ENCODE assay signal across 8 mouse cellular contexts in the genomic region with DNA sequence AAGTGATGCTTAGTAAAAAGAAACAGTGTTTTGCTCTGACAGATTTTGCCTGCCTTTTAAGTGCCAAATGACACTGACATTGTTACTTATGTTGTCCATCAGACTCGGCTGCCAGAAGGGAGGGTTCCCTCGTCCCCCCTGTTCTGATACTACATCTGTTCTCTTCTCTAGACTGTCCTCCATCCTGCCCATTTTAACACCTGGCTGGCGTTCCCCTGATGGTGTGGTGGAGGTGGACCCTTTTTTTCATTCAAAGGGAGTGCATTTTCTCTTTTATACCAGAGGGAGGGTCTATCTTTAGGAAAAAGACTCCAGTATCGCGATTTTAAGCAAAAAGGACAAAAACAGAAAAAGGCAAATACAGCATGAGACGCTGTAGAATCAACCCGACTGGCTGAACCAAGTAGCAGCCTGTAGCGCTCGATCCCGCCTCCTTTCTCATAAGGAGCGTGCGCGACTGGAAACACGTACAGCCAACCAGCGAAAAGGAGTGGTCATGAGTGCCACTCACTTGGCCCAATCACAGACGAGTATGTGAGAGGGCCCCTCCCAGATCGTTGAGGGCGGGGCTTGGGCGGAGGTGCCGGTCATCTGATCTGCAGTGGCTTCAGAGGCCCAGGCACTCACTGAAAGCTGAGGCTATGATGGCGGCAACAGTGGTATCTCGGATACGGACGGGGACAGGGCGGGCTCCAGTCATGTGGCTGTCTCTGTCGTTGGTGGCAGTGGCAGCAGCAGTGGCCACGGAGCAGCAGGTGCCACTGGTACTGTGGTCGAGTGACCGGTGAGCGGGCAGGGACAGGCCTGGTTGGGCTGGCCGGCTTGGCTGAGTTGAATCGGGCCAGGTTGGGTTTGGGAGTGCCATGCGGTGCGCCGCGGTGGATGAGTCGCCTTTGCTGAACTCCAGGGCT. TPM values are rescaled to one million over a fixed set of nuclear protein-coding genes. Genes with fewer than 3 reads are reported as not detected.
DNase-seq lines count a peak whose midpoint lies in the region; ATAC-seq lines count a peak whose summit lies in the region.

Gene Atp6ap1, plus strand, starts transcription at position 560 of the 911 bp plus-strand sequence.

- no peaks in the 10 kb centered on the region for H3K27me3 ChIP-seq in forebrain, embryonic 10.5 days (ENCODE audit: poor library complexity, severe bottlenecking)
- H3K27me3 ChIP-seq in heart, embryonic 15.5 days: no peaks in the 10 kb centered on the region
- no peaks in the 10 kb centered on the region for H3K27me3 ChIP-seq in liver, embryonic 15.5 days
- no peaks in the 10 kb centered on the region for H3K27me3 ChIP-seq in neural tube, embryonic 12.5 days (replicated peaks)

- H3K36me3 ChIP-seq in forebrain, embryonic 10.5 days (replicated peaks): peaks cover 32% of the 10 kb centered on the region
- H3K36me3 ChIP-seq in heart, embryonic 15.5 days: peaks cover 7% of the 10 kb centered on the region; the same call in 1 of the 2 replicates
- H3K36me3 ChIP-seq in liver, embryonic 15.5 days (replicated peaks): peaks cover 20% of the 10 kb centered on the region
- H3K36me3 ChIP-seq in neural tube, embryonic 12.5 days: peaks cover 18% of the 10 kb centered on the region

- H3K27ac ChIP-seq in forebrain, embryonic 10.5 days: peak within 1 kb of the TSS; percentile 88
- H3K27ac ChIP-seq in heart, embryonic 15.5 days: peak within 1 kb of the TSS; percentile 71
- peak within 1 kb of the TSS; percentile 85 for H3K27ac ChIP-seq in liver, embryonic 15.5 days (replicated peaks)
- H3K27ac ChIP-seq in neural tube, embryonic 12.5 days: no peak within 1 kb of the TSS

- DNase-seq in CD8-positive naive resting alpha-beta T cell, adult 2 months (ENCODE audit: low read depth in 2 of 2, low spot score in 2 of 2): peak; percentile 82 to 84
- DNase-seq in c-Kit-positive CD71-negative TER-119-negative erythroid progenitor cells, embryonic 14.5 days (ENCODE audit: low read depth): peak; percentile 81
- peak; percentile 87 for DNase-seq in forebrain, embryonic 10.5 days (ENCODE audit: extremely low spot score, low spot score)
- DNase-seq in kidney, postnatal 36 days: peak; percentile 94 to 95
- DNase-seq in telencephalon, adult 2 months (ENCODE audit: low read depth, low spot score): peak; percentile 95

- no peaks in the 10 kb centered on the region for H3K9me3 ChIP-seq in forebrain, embryonic 10.5 days
- H3K9me3 ChIP-seq in heart, embryonic 15.5 days (replicated peaks): no peaks in the 10 kb centered on the region
- H3K9me3 ChIP-seq in liver, embryonic 15.5 days (replicated peaks): no peaks in the 10 kb centered on the region
- H3K9me3 ChIP-seq in neural tube, embryonic 12.5 days: no peaks in the 10 kb centered on the region

- H3K4me2 ChIP-seq in heart, embryonic 15.5 days: peak within 1 kb of the TSS; percentile 70
- H3K4me2 ChIP-seq in liver, embryonic 15.5 days: peak within 1 kb of the TSS; percentile 77
- H3K4me2 ChIP-seq in neural tube, embryonic 12.5 days (replicated peaks): peak within 1 kb of the TSS; percentile 67

- peak within 1 kb of the TSS; percentile 77 for H3K9ac ChIP-seq in heart, embryonic 15.5 days
- peak within 1 kb of the TSS; percentile 79 for H3K9ac ChIP-seq in liver, embryonic 15.5 days
- peak within 1 kb of the TSS; percentile 75 for H3K9ac ChIP-seq in neural tube, embryonic 12.5 days

- peaks cover 9% of the 10 kb centered on the region for H3K4me1 ChIP-seq in forebrain, embryonic 10.5 days
- H3K4me1 ChIP-seq in heart, embryonic 15.5 days (replicated peaks): no peaks in the 10 kb centered on the region
- H3K4me1 ChIP-seq in liver, embryonic 15.5 days (replicated peaks): peaks cover 15% of the 10 kb centered on the region
- no peaks in the 10 kb centered on the region for H3K4me1 ChIP-seq in neural tube, embryonic 12.5 days

- 20% methylated on average over 37 of the region's 37 CpGs for WGBS in forebrain, embryonic 10.5 days
- WGBS in heart, embryonic 15.5 days: 11% methylated on average over 37 of the region's 37 CpGs
- WGBS in liver, embryonic 15.5 days (ENCODE audit: insufficient replicate concordance): 15% methylated on average over 37 of the region's 37 CpGs
- WGBS in neural tube, embryonic 12.5 days: 18% methylated on average over 37 of the region's 37 CpGs

- peak within 1 kb of the TSS; percentile 72 for H3K4me3 ChIP-seq in forebrain, embryonic 10.5 days
- H3K4me3 ChIP-seq in heart, embryonic 15.5 days: peak within 1 kb of the TSS; percentile 70
- peak within 1 kb of the TSS; percentile 74 for H3K4me3 ChIP-seq in liver, embryonic 15.5 days (replicated peaks)
- peak within 1 kb of the TSS; percentile 63 for H3K4me3 ChIP-seq in neural tube, embryonic 12.5 days

- peak; percentile 98 for ATAC-seq in heart, embryonic 15.5 days (replicated peaks; ENCODE audit: insufficient number of reproducible peaks, insufficient read depth, low FRiP score, low read depth)
- peak; percentile 94 for ATAC-seq in liver, embryonic 15.5 days (ENCODE audit: insufficient read depth)
- ATAC-seq in neural tube, embryonic 12.5 days (ENCODE audit: low FRiP score, low read depth): peak; percentile 97

RNA-seq across cellular contexts. Expression of gene Atp6ap1, which starts in this region (rescaled TPM):
- 82.6 and 84.6 TPM in 2 replicates for polyA plus RNA-seq in forebrain, embryonic 10.5 days (2016; fragmentation: Nextera tagmentation; extraction: Ambion mirVana)
- polyA plus RNA-seq in heart, embryonic 15.5 days (2015; fragmentation: Nextera tagmentation; extraction: Ambion mirVana): 109 and 128 TPM in 2 replicates
- 75.9 and 80.2 TPM in 2 replicates for polyA plus RNA-seq in liver, embryonic 15.5 days (2015; fragmentation: Nextera tagmentation; extraction: Ambion mirVana)
- polyA plus RNA-seq in neural tube, embryonic 12.5 days (2016; fragmentation: Nextera tagmentation; extraction: Ambion mirVana): 151 and 161 TPM in 2 replicates
